Comparison of ENCODE assay signal across 16 mouse cellular contexts in the genomic region with DNA sequence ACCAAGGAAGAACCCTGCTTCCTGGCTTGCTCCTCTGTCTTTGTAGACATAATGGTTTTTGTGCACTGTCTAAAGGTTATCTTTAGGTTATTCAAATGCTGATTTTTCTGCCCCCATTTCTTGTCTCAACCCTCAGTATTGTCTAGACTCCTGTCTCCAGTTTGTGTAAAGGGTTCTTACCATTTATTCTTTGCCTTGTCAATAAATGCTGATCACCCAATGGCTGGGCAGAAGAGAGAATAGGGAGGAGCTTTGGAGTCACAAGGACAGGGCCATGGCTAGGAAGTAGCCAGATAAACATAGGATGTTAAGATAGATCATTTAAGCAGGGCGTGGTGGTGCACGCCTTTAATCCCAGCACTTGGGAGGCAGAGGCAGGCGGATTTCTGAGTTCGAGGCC.
"Had no signal": no experiment of that assay in that cellular context is flagged by ENCODE, and none has a peak within 500 bp of the region (broad histone marks: within the 10 kb centered on the region; RNA-seq: fewer than 3 reads in every experiment).

No protein-coding gene starts in this region.

- DNase-seq: heart, postnatal 10 days; heart, postnatal 14 days; heart, postnatal 36 days; heart, postnatal 4 days; kidney, adult 11 months; kidney, adult 18-20 months; kidney, adult 2 months; kidney, adult 8-10 months; kidney, adult 9 months; kidney, postnatal 10 days; kidney, postnatal 14 days; kidney, postnatal 25 days; kidney, postnatal 36 days; kidney, postnatal 4 days; layer of hippocampus, adult 9-11 months; layer of hippocampus, postnatal 36 days had no signal
